Mouse (Mus musculus) intestine, embryonic 14.5 days (tissue): ENCODE results near the gene Cdc14b. TPM values are rescaled to one million over a fixed set of nuclear protein-coding genes. Genes with fewer than 3 reads are reported as not detected.

Source experiments
- ATAC-seq: fragments of 200-750 bp; cut with Nextera tagmentation; replicated peaks from 2 replicates; pipeline ENCODE4 v1.8.0; 2017; ENCODE audit warnings: low read depth, moderate number of reproducible peaks, moderate TSS enrichment, moderate library complexity; ENCODE audit not compliant: low FRiP score, low TSS enrichment
- DNase-seq: peaks from one replicate; pipeline ENCODE4 v3.0.0-alpha.2; 2018; ENCODE audit warnings: low spot score
- H3K27ac ChIP-seq: fragments of 300-500 bp; sonication (generic); 2 replicates; pipeline ENCODE4 v1.5.1; 2014; ENCODE audit warnings: low read depth, mild to moderate bottlenecking, control low read depth
- H3K27me3 ChIP-seq: fragments of 300-500 bp; sonication (generic); replicated peaks from 2 replicates; pipeline ENCODE4 v1.6.1; 2014; ENCODE audit warnings: low read length, control low read depth; ENCODE audit not compliant: control insufficient read depth, insufficient read depth
- H3K36me3 ChIP-seq: fragments of 300-500 bp; sonication (generic); 2 replicates; pipeline ENCODE4 v1.6.1; 2014; ENCODE audit warnings: low read length, control low read depth; ENCODE audit not compliant: control insufficient read depth, insufficient read depth
- H3K4me1 ChIP-seq: fragments of 300-500 bp; sonication (generic); replicated peaks from 2 replicates; pipeline ENCODE4 v1.6.1; 2014; ENCODE audit warnings: low read length, control low read depth, mixed read lengths; ENCODE audit not compliant: control insufficient read depth, insufficient read depth
- H3K4me2 ChIP-seq: fragments of 300-500 bp; sonication (generic); 2 replicates; pipeline ENCODE4 v1.6.1; 2014; ENCODE audit warnings: low read length
- H3K4me3 ChIP-seq: fragments of 300-500 bp; sonication (generic); 2 replicates; pipeline ENCODE4 v1.5.1; 2014; ENCODE audit warnings: low read depth, low read length, control low read depth, mixed read lengths
- H3K9ac ChIP-seq: fragments of 300-500 bp; sonication (generic); 2 replicates; pipeline ENCODE4 v1.6.1; 2014; ENCODE audit warnings: mild to moderate bottlenecking, low read length
- H3K9me3 ChIP-seq: fragments of 300-500 bp; sonication (generic); 2 replicates; pipeline ENCODE4 v1.6.1; 2016; ENCODE audit warnings: low read length, control low read depth; ENCODE audit not compliant: control insufficient read depth
- WGBS: fragments of 180-500 bp; shearing (Covaris S2); extraction: QIAGEN DNeasy Blood & Tissue Kit; methylation state at CpG from one replicate; pipeline ENCODE4 v1.1.7; 2014; 5-methylcytosine and 5-hydroxymethylcytosine counted together
- polyA plus RNA-seq: library from polyadenylated mRNA; unstranded; fragments of >200 nt; fragmentation: Nextera tagmentation; extraction: Ambion mirVana; gene quantifications from 2 replicates; pipeline ENCODE4 v1.2.1, GENCODE M21; 2014

Cdc14b gene
- polyA plus RNA-seq, 1 experiment from 2014 or later: 19.2 TPM

GRCm38 (mm10) chr13:64153083-64153682 lies 121.9 kb downstream of the Cdc14b start, which contains the start of gene Zfp367:
Zfp367 (minus strand) TSS chr13:64153202.
- Histone ChIP-seq H3K27ac (peak within 1 kb of the TSS; percentile 94), H3K4me3 (peak within 1 kb of the TSS; percentile 91), H3K4me2 (peak within 1 kb of the TSS; percentile 79), H3K4me1 (peaks cover 3% of the 10 kb centered on the region; the same call in 1 of the 2 replicates), H3K36me3 (no peaks in the 10 kb centered on the region), H3K9me3 (no peaks in the 10 kb centered on the region), H3K9ac (peak within 1 kb of the TSS; percentile 84), H3K27me3 (no peaks in the 10 kb centered on the region)
- ATAC-seq (peak; percentile 97), DNase-seq (peak; percentile 96)
- WGBS: 2% methylated on average over 54 of the region's 56 CpGs

GRCm38 (mm10) chr13:64152671-64153082 lies 122.4 kb downstream of the Cdc14b start:
- no peak for DNase-seq
- Histone ChIP-seq H3K27me3 (no peaks in the 10 kb centered on the region), H3K9me3 (no peaks in the 10 kb centered on the region), H3K4me2 (peak overlapping the region; percentile 79), H3K4me1 (peaks cover 3% of the 10 kb centered on the region; the same call in 1 of the 2 replicates), H3K27ac (peak overlapping the region; percentile 94), H3K4me3 (peak overlapping the region; percentile 91), H3K36me3 (no peaks in the 10 kb centered on the region), H3K9ac (peak overlapping the region; percentile 84)
- WGBS: under 1% methylated on average over 57 of the region's 61 CpGs
- peak; percentile 29 for ATAC-seq

- peak; percentile 94 for DNase-seq
- WGBS: 2% methylated on average over 30 of the region's 42 CpGs
- Histone ChIP-seq H3K27ac (peak overlapping the region; percentile 94), H3K4me2 (peak overlapping the region; percentile 79), H3K36me3 (no peaks in the 10 kb centered on the region), H3K27me3 (no peaks in the 10 kb centered on the region), H3K9me3 (no peaks in the 10 kb centered on the region), H3K4me1 (peaks cover 3% of the 10 kb centered on the region; the same call in 1 of the 2 replicates), H3K9ac (peak overlapping the region; percentile 84), H3K4me3 (peak overlapping the region; percentile 91)
- ATAC-seq: peak; percentile 52
Observed at GRCm38 (mm10) chr13:64152241-64152669, 122.8 kb downstream of the Cdc14b start.

- 65% methylated on average over 5 of the region's 5 CpGs for WGBS
- Histone ChIP-seq H3K27me3 (no peaks in the 10 kb centered on the region), H3K4me2 (no peak overlapping the region; the same call in 1 of the 2 replicates), H3K9me3 (no peaks in the 10 kb centered on the region), H3K27ac (no peak overlapping the region), H3K36me3 (no peaks in the 10 kb centered on the region), H3K4me3 (no peak overlapping the region), H3K4me1 (peaks cover 3% of the 10 kb centered on the region; the same call in 1 of the 2 replicates), H3K9ac (no peak overlapping the region)
- DNase-seq (no peak), ATAC-seq (no peak)
Observed at GRCm38 (mm10) chr13:64150121-64150520, 125.0 kb downstream of the Cdc14b start.

Other genes starting within 250 kb of the Cdc14b start
- gene Hsd17b3, start 186.1 kb downstream of the Cdc14b start, polyA plus RNA-seq: not detected in 2 replicates
- 3.3 and 4.8 TPM in 2 replicates for gene Slc35d2, start 145.9 kb downstream of the Cdc14b start, polyA plus RNA-seq
- 22.4 and 23.7 TPM in 2 replicates for gene Zfp367, start 122.1 kb downstream of the Cdc14b start, polyA plus RNA-seq
- 20.1 and 20.9 TPM in 2 replicates for gene Habp4, start 113.5 kb downstream of the Cdc14b start, polyA plus RNA-seq
- 42.9 and 47.3 TPM in 2 replicates for gene Aaed1, start 37.4 kb upstream of the Cdc14b start, polyA plus RNA-seq
- gene Ctsl, start 95.6 kb upstream of the Cdc14b start, polyA plus RNA-seq: 167 and 188 TPM in 2 replicates
- 9.8 and 10.7 TPM in 2 replicates for gene Cdk20, start 157.0 kb upstream of the Cdc14b start, polyA plus RNA-seq
- not detected in 2 replicates for gene Fam240b, start 222.5 kb upstream of the Cdc14b start, polyA plus RNA-seq